Mouse (Mus musculus) CH12.LX (cell line): ENCODE data around the gene Wdr63. TPM values are rescaled to one million over a fixed set of nuclear protein-coding genes. Genes with fewer than 3 reads are reported as not detected.

Source experiments
- DNase-seq: peaks from one replicate; pipeline ENCODE4 v3.0.0-alpha.2; 2013; ENCODE audit errors: extremely low read depth
- H3K27ac ChIP-seq: 2 replicates; pipeline ENCODE4 v1.5.1; 2012; ENCODE audit warnings: low read depth, mild to moderate bottlenecking, control low read depth, moderate library complexity; ENCODE audit not compliant: insufficient read depth
- H3K27me3 ChIP-seq: replicated peaks from 2 replicates; pipeline ENCODE3; 2012; ENCODE audit warnings: inconsistent platforms
- H3K36me3 ChIP-seq, 2 experiments: replicated peaks in 1 of 2; 2 replicates each; pipeline versions ENCODE3 to v1.6.1; 2012; ENCODE audit warnings: inconsistent platforms in 1 of 2, low read length in 1 of 2, mild to moderate bottlenecking in 1 of 2, mixed read lengths in 1 of 2, moderate library complexity in 1 of 2; ENCODE audit not compliant: control insufficient read depth in 1 of 2, insufficient read depth in 1 of 2
- H3K4me1 ChIP-seq, 2 experiments: 2 replicates each; pipeline ENCODE4 v1.6.1; 2012; ENCODE audit warnings: inconsistent platforms in 1 of 2, moderate library complexity in 1 of 2; ENCODE audit not compliant: insufficient read depth in 2 of 2, control insufficient read depth in 1 of 2
- H3K4me2 ChIP-seq: 2 replicates; pipeline ENCODE4 v1.6.1; 2012; ENCODE audit warnings: low read depth, mild to moderate bottlenecking, control low read depth; ENCODE audit not compliant: poor library complexity, insufficient read depth, severe bottlenecking
- H3K4me3 ChIP-seq, 3 experiments: fragments of 150-350 bp in 1 of 3; sonication (generic) in 1 of 3; replicated peaks in 1 of 3; 2 replicates each; pipeline versions ENCODE3 to v1.5.1; 2011 to 2012; ENCODE audit warnings: low read depth in 2 of 3, low read length in 2 of 3, mild to moderate bottlenecking in 2 of 3, moderate library complexity in 2 of 3, control low read depth in 1 of 3, improper control_type of control experiment in 1 of 3, inconsistent platforms in 1 of 3, mixed read lengths in 1 of 3; ENCODE audit not compliant: poor library complexity in 1 of 3
- H3K79me2 ChIP-seq: replicated peaks from 2 replicates; pipeline ENCODE4 v1.6.1; 2012; ENCODE audit warnings: mild to moderate bottlenecking, moderate library complexity; ENCODE audit not compliant: control insufficient read depth, poor library complexity, insufficient read depth, severe bottlenecking; ENCODE audit errors: extremely low read depth
- H3K9ac ChIP-seq: 2 replicates; pipeline ENCODE4 v1.6.1; 2012; ENCODE audit warnings: low read depth, mild to moderate bottlenecking, control low read depth, moderate library complexity; ENCODE audit not compliant: insufficient read depth
- H3K9me3 ChIP-seq: replicated peaks from 2 replicates; pipeline ENCODE3; 2012; ENCODE audit warnings: low read length, inconsistent platforms, mixed read lengths
- BHLHE40 ChIP-seq: IDR thresholded peaks from 2 replicates; pipeline ENCODE4 v1.6.1; 2011; ENCODE audit warnings: mild to moderate bottlenecking, low read depth, low read length, improper control_type of control experiment
- CHD1 ChIP-seq: IDR thresholded peaks from 2 replicates; pipeline ENCODE4 v1.6.1; 2012; ENCODE audit warnings: low read depth, low read length, improper control_type of control experiment, inconsistent platforms
- CHD2 ChIP-seq: IDR thresholded peaks from 2 replicates; pipeline ENCODE4 v1.6.1; 2011; ENCODE audit warnings: low read length, improper control_type of control experiment
- CTCF ChIP-seq, 2 experiments: IDR thresholded peaks in 1 of 2; conservative IDR thresholded peaks in 1 of 2; 2 replicates each; pipeline ENCODE4 v1.5.1; 2011 to 2012; ENCODE audit warnings: low read depth in 2 of 2, low read length in 2 of 2, improper control_type of control experiment in 1 of 2, inconsistent platforms in 1 of 2, mild to moderate bottlenecking in 1 of 2, moderate library complexity in 1 of 2
- E2F4 ChIP-seq: IDR thresholded peaks from 2 replicates; pipeline ENCODE4 v1.6.1; 2011; ENCODE audit warnings: low read depth, low read length, improper control_type of control experiment; ENCODE audit not compliant: insufficient replicate concordance
- ELF1 ChIP-seq: IDR thresholded peaks from 2 replicates; pipeline ENCODE4 v1.6.1; 2014; ENCODE audit warnings: low read depth, mild to moderate bottlenecking, inconsistent platforms, low read length, improper control_type of control experiment
- EP300 ChIP-seq: IDR thresholded peaks from 2 replicates; pipeline ENCODE4 v1.6.1; 2011; ENCODE audit warnings: low read length, improper control_type of control experiment
- ETS1 ChIP-seq: conservative IDR thresholded peaks from 2 replicates; pipeline ENCODE4 v1.6.1; 2012; ENCODE audit warnings: low read depth, mild to moderate bottlenecking, inconsistent platforms, low read length, improper control_type of control experiment, moderate library complexity
- HCFC1 ChIP-seq: IDR thresholded peaks from 2 replicates; pipeline ENCODE4 v1.6.1; 2012; ENCODE audit warnings: low read depth, mild to moderate bottlenecking, inconsistent platforms, low read length, improper control_type of control experiment
- IRF4 ChIP-seq: IDR thresholded peaks from 2 replicates; pipeline ENCODE4 v1.6.1; 2014; ENCODE audit warnings: low read depth, mild to moderate bottlenecking, inconsistent platforms, low read length, improper control_type of control experiment
- JUN ChIP-seq: IDR thresholded peaks from 2 replicates; pipeline ENCODE4 v1.6.1; 2011; ENCODE audit warnings: low read depth, mild to moderate bottlenecking, low read length, improper control_type of control experiment, moderate library complexity; ENCODE audit not compliant: insufficient read depth
- JUND ChIP-seq: conservative IDR thresholded peaks from 2 replicates; pipeline ENCODE4 v1.6.1; 2011; ENCODE audit warnings: low read depth, low read length, improper control_type of control experiment
- KAT2A ChIP-seq: IDR thresholded peaks from 2 replicates; pipeline ENCODE4 v1.6.1; 2012; ENCODE audit warnings: low read length, improper control_type of control experiment, inconsistent platforms; ENCODE audit not compliant: insufficient replicate concordance
- MAX ChIP-seq: IDR thresholded peaks from 2 replicates; pipeline ENCODE4 v1.6.1; 2011; ENCODE audit warnings: low read length, improper control_type of control experiment
- MAZ ChIP-seq: IDR thresholded peaks from 2 replicates; pipeline ENCODE4 v1.6.1; 2012; ENCODE audit warnings: low read depth, mild to moderate bottlenecking, inconsistent platforms, low read length, improper control_type of control experiment, moderate library complexity
- MXI1 ChIP-seq: IDR thresholded peaks from 2 replicates; pipeline ENCODE4 v1.6.1; 2011; ENCODE audit warnings: mild to moderate bottlenecking, low read depth, low read length, improper control_type of control experiment
- MYC ChIP-seq: IDR thresholded peaks from 2 replicates; pipeline ENCODE4 v1.6.1; 2011; ENCODE audit warnings: low read depth, mild to moderate bottlenecking, improper control_type of control experiment, low read length
- NRF1 ChIP-seq: IDR thresholded peaks from 2 replicates; pipeline ENCODE4 v1.6.1; 2014; ENCODE audit warnings: low read depth, mild to moderate bottlenecking, inconsistent platforms, low read length, improper control_type of control experiment, moderate library complexity
- POLR2A ChIP-seq: IDR thresholded peaks from 2 replicates; pipeline ENCODE4 v1.6.1; 2011; ENCODE audit warnings: low read depth, mild to moderate bottlenecking, improper control_type of control experiment, low read length
- POLR2AphosphoS2 ChIP-seq: IDR thresholded peaks from 2 replicates; pipeline ENCODE4 v1.6.1; 2011; ENCODE audit warnings: low read depth, low read length, improper control_type of control experiment
- RAD21 ChIP-seq: IDR thresholded peaks from 2 replicates; pipeline ENCODE4 v1.6.1; 2011; ENCODE audit warnings: low read depth, mild to moderate bottlenecking, low read length, improper control_type of control experiment, moderate library complexity
- RCOR1 ChIP-seq: conservative IDR thresholded peaks from 2 replicates; pipeline ENCODE4 v1.6.1; 2012; ENCODE audit warnings: low read depth, mild to moderate bottlenecking, inconsistent platforms, low read length, improper control_type of control experiment
- SIN3A ChIP-seq: IDR thresholded peaks from 2 replicates; pipeline ENCODE4 v1.6.1; 2012; ENCODE audit warnings: low read length, improper control_type of control experiment, inconsistent platforms
- SMC3 ChIP-seq: IDR thresholded peaks from 2 replicates; pipeline ENCODE4 v1.6.1; 2011; ENCODE audit warnings: low read depth, low read length, improper control_type of control experiment
- UBTF ChIP-seq: IDR thresholded peaks from 2 replicates; pipeline ENCODE4 v1.6.1; 2012; ENCODE audit warnings: low read depth, mild to moderate bottlenecking, inconsistent platforms, low read length, improper control_type of control experiment, moderate library complexity
- USF1 ChIP-seq: IDR thresholded peaks from 2 replicates; pipeline ENCODE4 v1.6.1; 2014; ENCODE audit warnings: low read depth, mild to moderate bottlenecking, inconsistent platforms, low read length, improper control_type of control experiment
- USF2 ChIP-seq: conservative IDR thresholded peaks from 2 replicates; pipeline ENCODE4 v1.6.1; 2011; ENCODE audit warnings: low read depth, low read length, improper control_type of control experiment
- ZC3H11A ChIP-seq: IDR thresholded peaks from 2 replicates; pipeline ENCODE4 v1.6.1; 2012; ENCODE audit warnings: low read depth, mild to moderate bottlenecking, inconsistent platforms, low read length, improper control_type of control experiment
- ZKSCAN1 ChIP-seq: IDR thresholded peaks from 2 replicates; pipeline ENCODE4 v1.6.1; 2012; ENCODE audit warnings: low read depth, inconsistent platforms, low read length, improper control_type of control experiment, borderline replicate concordance
- ZNF384 ChIP-seq: IDR thresholded peaks from 2 replicates; pipeline ENCODE4 v1.6.1; 2012; ENCODE audit warnings: low read depth, low read length, improper control_type of control experiment, inconsistent platforms
- dilution Hi-C: fragments of 300-500 bp; cut with MboI; formaldehyde crosslinking; loops from 2 replicates; pipeline ENCODE4 v1.14.3; 2020; ENCODE audit warnings: low sequenced_read_pairs; ENCODE audit not compliant: extremely low pct_unique_long_range_greater_than_20kb, extremely low pct_ligation_motif_present
- in situ Hi-C: fragments of 300-500 bp; cut with MboI; formaldehyde crosslinking; loops from 3 replicates; pipeline ENCODE4 v1.14.3; 2019; ENCODE audit warnings: low sequenced_read_pairs, low pct_ligation_motif_present, low pct_unique_long_range_greater_than_20kb, mixed read lengths
- polyA plus RNA-seq: library from polyadenylated mRNA; unstranded; fragments of >175 nt; gene quantifications from 2 replicates; pipeline ENCODE4 v1.2.1, GENCODE M21; 2012; ENCODE audit warnings: low read depth; ENCODE audit not compliant: insufficient read length
- total RNA-seq, 2 experiments: library from RNA; depleted of rRNA; stranded (reverse); fragments of 300-350 nt in 1 of 2; fragments of >200 nt in 1 of 2; gene quantifications; 2 replicates each; pipeline ENCODE4 v1.2.3; 2012 to 2014

Wdr63 gene
- total and polyA plus RNA-seq, 3 experiments = not detected

DNA sequence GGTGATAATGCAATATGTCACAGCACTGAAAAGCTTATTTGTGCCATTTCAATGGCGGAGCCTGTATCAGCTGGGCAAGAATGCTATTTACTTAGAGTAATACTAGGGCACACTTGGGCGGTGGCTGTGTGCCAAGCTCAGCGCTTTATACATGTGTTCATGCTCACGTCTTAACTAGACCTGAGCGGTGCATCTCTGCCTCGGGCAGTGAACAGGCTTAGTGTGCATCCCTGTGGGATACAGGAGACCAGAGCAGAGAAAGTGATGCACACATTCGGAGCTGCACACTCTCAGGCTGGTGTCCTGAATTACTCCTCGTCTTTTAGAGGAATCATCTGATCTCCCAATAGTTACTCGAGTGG, 15.5 kb upstream of the Wdr63 start:
- H3K4me1 ChIP-seq = peaks cover 18 to 55% of the 10 kb centered on the region in 2 experiments
- no peaks in the 10 kb centered on the region for H3K79me2 ChIP-seq
- no peak overlapping the region for H3K9ac ChIP-seq
- H3K27me3 ChIP-seq = no peaks in the 10 kb centered on the region
- peak; percentile 23 for DNase-seq
- H3K27ac ChIP-seq = peak overlapping the region; percentile 54
- dilution Hi-C loops = no loop called here
- peak overlapping the region in 1 of 3 experiments; percentile 13 for H3K4me3 ChIP-seq
- peaks cover 0 to 2% of the 10 kb centered on the region in 2 experiments for H3K36me3 ChIP-seq
- TF ChIP-seq CHD2 (peak; percentile 22; the same call in 1 of the 2 replicates), NRF1 (no peak), MAZ (0 out of 2 replicates have a peak, but pooled peaks have one; percentile 1), JUN (no peak), CHD1 (0 out of 2 replicates have a peak, but pooled peaks have one; percentile 1), UBTF (no peak), ELF1 (no peak)
- TF ChIP-seq, all 38 proteins: peak for 3
- peak overlapping the region; percentile 83 for H3K4me2 ChIP-seq
- no peaks in the 10 kb centered on the region for H3K9me3 ChIP-seq
- in situ Hi-C loops = no loop called here

DNA sequence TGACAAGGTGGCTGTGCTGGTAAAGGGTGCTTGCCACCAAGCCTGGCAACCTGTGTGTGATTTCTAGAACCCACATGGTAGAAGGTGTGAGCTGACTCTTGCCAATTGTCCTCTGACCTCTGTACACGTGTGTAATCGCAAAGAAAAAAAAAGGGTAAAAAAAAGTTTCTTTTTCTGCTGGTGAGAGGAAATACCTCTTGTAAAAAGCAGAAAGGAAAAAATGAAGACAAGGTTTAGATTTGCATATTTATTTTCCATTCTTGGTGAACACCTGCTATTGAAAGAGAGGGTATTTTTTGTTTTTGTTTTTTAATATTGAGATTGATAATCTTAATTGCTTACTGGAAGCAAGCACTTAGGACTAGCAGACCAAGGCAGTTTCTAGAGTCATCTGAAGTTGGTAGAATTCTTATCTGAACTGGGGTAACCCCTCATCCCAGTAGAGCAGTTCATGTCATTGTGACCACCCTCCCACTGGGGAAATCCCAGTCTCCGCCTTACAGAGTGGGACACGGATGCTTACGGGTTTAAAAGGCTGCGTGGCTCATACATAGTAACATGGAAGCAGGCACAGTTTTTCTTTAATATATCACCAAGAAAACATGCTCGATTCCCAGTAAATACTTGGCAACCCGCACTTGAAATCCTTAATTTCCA, 15.0 kb upstream of the Wdr63 start:
- Histone ChIP-seq H3K4me2 (peak overlapping the region; percentile 83), H3K27ac (peak overlapping the region; percentile 54), H3K36me3 (peaks cover 0 to under 1% of the 10 kb centered on the region in 2 experiments), H3K9me3 (no peaks in the 10 kb centered on the region), H3K9ac (peak overlapping the region; percentile 90; the same call in 1 of the 2 replicates), H3K79me2 (no peaks in the 10 kb centered on the region), H3K27me3 (no peaks in the 10 kb centered on the region), H3K4me3 (peak overlapping the region in 2 of 3 experiments; percentile 13 to 53), H3K4me1 (peaks cover 18 to 60% of the 10 kb centered on the region in 2 experiments)
- peak; percentile 80 for DNase-seq
- in situ Hi-C loops = no loop called here
- dilution Hi-C loops = no loop called here
- TF ChIP-seq ETS1 (peak; percentile 98), EP300 (peak; percentile 100), E2F4 (peak; percentile 88), ZNF384 (peak; percentile 100), RCOR1 (peak; percentile 95), ZC3H11A (no peak), NRF1 (no peak), MXI1 (peak; percentile 96), JUN (peak; percentile 97), POLR2AphosphoS2 (no peak; the same call in 1 of the 2 replicates), SIN3A (peak; percentile 93), CHD2 (peak; percentile 75; the same call in 1 of the 2 replicates), ZKSCAN1 (no peak; the same call in 1 of the 2 replicates), BHLHE40 (peak; percentile 99), ELF1 (peak; percentile 36; the same call in 1 of the 2 replicates), UBTF (no peak; the same call in 1 of the 2 replicates), HCFC1 (peak; percentile 49; the same call in 1 of the 2 replicates), KAT2A (no peak), SMC3 (no peak), JUND (peak; percentile 96), IRF4 (peak; percentile 90), MYC (peak; percentile 100), POLR2A (peak; percentile 36; the same call in 1 of the 2 replicates), RAD21 (no peak; the same call in none of the 2 replicates), USF2 (peak; percentile 54), USF1 (peak; percentile 33; the same call in 1 of the 2 replicates), CTCF (conservative IDR thresholded peaks at IDR 0.05 in 1 of 2, IDR thresholded peaks at IDR 0.05 in 1 of 2; ENCODE audit: low read depth in 2 of 2, low read length in 2 of 2) (no peak), CHD1 (0 out of 2 replicates have a peak, but pooled peaks have one; percentile 57), MAX (peak; percentile 98)
